Mouse (Mus musculus): ENCODE data around the gene Vps13c.

Vps13c gene

DNA sequence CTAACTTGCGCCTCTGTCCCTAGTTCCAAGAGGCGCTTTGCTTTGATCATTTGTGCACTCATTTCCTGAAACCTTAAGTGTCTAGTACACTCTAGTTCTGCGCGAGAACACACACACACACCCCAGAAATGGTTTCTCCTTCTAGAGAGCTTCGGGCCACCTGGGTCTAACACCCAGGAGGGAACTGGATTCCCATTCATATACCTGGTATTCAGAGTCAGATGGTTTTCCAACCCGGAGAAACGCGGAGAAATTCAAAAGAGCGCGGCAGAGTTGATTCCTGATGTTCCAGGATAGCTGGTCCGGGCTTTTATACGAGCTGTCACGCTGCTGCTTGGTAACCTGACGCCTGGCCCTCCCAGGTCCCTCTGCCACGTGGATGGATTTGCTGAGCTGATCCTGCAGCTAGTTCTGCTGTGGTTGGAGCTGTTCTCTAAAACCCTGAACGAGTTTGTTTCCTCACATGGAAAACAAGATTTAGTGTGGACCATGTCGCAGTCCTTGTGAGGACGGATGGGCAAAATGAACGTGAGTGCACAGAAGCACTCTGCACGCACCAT lies 8.1 kb upstream of the Vps13c start, which contains the start of gene C2cd4a:
C2cd4a (minus strand) TSS at position 285 of the 560 bp plus-strand sequence.
- DNase-seq: no peak

GRCm38 (mm10) chr9:67834535-67834934 lies 5.7 kb upstream of the Vps13c start:
- no peak for DNase-seq

- no peak for DNase-seq
These were observed 2.9 kb upstream of the Vps13c start for GRCm38 (mm10) chr9:67837311-67837710.

DNA sequence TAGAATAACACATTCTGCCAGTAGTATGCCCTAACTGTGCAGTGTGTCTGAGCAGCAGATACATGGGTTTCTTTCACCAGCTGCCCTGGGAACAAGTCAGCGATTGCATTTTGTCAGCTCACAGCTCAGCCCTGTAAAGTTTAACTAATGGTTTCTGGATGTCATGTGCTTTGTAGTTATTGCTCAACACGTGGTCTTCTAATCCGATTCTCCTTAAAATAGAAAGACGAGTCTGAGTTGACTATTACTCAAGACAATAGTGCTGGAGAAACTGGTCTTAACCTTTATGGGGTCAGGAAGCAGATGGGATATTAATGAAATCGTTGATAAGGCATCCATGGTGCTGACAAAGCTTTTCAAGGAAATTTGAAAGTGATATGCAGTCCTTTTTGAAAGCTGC lies 2.6 kb downstream of the Vps13c start:
- DNase-seq: no peak

DNA sequence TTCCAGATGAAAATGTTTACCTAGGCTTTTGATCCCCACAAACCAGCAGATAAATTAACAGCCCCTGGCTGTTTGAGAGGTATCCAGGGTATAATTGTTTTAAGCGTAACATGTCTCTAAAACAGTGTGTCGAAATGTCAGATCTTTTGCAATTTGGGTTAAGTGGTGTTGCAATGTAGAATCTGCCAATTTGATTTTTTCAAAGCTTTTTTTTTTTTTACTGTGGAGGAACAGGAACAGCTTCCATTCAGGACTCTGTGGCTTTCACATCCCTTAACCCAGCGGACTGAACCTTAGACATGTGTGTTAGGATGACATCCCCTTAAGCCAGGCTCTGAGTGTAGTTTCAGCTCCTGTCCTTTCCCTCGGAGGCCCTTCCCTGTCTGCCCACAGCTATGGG lies 4.8 kb downstream of the Vps13c start:
- no peak for DNase-seq

GRCm38 (mm10) chr9:67845648-67846047 lies 5.5 kb downstream of the Vps13c start:
- DNase-seq: no peak

- no peak for DNase-seq
These were observed 5.9 kb downstream of the Vps13c start for GRCm38 (mm10) chr9:67846089-67846488.

DNA sequence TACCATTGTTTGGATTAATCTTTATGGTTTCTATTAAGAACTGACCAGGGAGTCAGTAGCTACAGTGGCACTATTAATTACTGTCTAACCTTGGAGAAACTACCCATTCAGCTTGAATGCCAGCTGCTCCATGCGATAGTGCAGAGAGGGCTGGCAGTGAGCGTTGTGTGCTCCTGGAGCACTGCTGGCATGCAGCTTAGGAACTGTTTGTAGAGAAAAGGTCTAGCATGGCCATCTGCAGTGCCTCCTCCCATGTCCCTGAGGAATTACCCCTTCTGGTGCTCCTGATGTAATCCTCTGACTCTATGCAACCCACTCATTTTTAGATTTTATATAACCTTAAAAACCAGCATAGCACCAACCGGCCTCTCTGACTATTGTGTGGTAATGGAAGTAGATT lies 7.4 kb downstream of the Vps13c start:
- DNase-seq: no peak

DNA sequence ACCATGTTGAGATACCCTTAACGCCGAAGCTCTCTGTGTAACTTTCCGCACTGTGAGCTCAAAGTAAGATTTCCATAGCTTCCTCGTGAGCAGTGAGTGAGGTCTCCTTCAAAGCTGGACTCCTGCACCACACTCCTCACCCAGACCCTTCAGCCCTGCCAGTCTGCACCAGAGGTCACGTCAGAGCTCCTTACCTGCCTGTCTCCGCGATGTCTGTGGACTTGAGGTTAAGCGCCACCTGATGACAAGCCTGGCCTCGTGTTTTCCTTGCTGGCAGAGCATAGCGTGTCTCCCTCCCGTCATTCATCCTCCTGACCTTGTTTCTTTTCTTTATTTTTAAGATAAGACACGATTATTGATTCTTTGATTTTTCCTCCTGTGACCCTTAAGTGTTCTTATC lies 9.2 kb downstream of the Vps13c start:
- no peak for DNase-seq

GRCm38 (mm10) chr9:67849846-67850245 lies 9.7 kb downstream of the Vps13c start:
- no peak for DNase-seq

DNA sequence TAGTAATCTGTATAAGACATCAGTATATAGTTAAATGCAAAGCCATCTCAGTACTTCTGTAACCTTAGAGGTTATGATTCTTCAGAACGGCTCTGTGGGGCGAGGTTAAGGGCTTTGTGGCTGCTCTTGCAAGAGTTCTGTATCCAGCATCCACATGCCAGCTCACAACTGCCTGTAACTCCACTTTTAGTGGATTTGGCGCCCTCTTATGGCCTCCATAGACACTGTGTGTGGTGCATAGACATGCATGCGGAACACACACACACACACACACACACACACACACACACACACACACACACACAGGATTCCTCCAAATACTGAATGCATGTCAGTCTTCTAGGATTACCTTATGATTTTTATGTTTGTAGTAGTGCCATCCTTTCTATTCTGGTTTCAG lies 11.0 kb downstream of the Vps13c start:
- no peak for DNase-seq

DNA sequence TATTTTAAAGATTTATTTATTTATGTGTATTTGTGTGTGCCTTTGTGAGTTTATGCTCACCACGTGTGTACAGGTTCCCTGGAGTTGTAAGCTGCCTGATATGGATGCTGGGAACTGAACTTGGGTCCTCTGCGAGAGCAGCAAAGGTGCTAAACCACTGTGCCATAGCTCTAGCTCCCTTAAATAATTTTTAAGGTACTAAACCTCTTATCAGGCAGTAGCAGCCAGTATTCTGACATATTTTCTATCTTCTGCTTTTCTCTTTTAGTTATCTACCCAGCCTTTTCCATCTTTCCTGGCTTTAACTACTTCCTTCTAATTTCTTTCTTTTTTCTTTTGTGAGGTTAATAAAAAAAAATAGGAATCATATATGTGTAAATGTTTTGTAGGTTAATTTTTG lies 20.1 kb downstream of the Vps13c start:
- no peak for DNase-seq

DNA sequence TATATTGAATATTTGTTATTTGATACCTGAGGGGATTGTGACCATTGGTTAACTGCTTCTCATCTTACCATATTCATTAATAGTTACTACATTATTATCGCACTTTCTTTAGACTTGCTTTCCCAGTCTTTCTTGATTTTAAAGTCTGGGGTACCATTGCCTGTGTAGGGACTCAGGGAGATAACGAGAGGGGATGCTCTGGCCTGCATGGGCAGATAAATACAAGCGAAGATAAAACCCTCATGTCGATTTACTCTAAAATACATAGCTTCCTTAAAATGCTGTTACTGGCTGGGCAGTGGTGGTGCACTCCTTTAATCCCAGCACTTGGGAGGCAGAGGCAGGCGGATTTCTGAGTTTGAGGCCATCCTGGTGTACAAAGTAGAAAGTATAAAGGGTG lies 23.1 kb downstream of the Vps13c start:
- no peak for DNase-seq

GRCm38 (mm10) chr9:67864011-67864410 lies 23.8 kb downstream of the Vps13c start:
- DNase-seq: no peak

GRCm38 (mm10) chr9:67865411-67865810 lies 25.2 kb downstream of the Vps13c start:
- no peak for DNase-seq

GRCm38 (mm10) chr9:67867411-67867810 lies 27.2 kb downstream of the Vps13c start:
- DNase-seq: no peak

GRCm38 (mm10) chr9:67869691-67870450 lies 29.7 kb downstream of the Vps13c start:
- no peak for DNase-seq

GRCm38 (mm10) chr9:67874522-67875222 lies 34.5 kb downstream of the Vps13c start:
- no peak for DNase-seq

DNA sequence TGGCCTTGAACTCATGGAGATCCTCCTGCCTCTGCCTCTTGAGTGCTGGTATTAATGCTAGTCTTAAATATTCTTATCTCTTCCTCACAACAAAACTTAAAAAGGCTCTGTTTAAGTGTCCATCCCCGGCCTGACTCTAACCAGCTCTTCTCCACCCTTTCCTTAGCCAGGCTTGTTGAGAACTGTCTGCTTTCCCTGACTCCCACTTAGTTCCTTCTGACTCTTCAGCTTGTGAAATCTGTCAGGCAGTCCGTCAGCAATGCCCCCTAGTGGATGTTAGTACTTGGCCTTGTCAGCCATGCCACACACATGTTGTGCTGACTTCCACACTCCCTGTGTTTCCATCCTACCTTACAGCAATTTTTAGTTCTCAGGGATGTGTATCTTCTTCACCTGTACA lies 35.1 kb downstream of the Vps13c start:
- DNase-seq: no peak

GRCm38 (mm10) chr9:67877081-67877718 lies 37.0 kb downstream of the Vps13c start:
- DNase-seq: no peak

GRCm38 (mm10) chr9:67878197-67878769 lies 38.1 kb downstream of the Vps13c start:
- DNase-seq: no peak

- no peak for DNase-seq
These were observed 43.3 kb downstream of the Vps13c start for GRCm38 (mm10) chr9:67883349-67883984.

DNA sequence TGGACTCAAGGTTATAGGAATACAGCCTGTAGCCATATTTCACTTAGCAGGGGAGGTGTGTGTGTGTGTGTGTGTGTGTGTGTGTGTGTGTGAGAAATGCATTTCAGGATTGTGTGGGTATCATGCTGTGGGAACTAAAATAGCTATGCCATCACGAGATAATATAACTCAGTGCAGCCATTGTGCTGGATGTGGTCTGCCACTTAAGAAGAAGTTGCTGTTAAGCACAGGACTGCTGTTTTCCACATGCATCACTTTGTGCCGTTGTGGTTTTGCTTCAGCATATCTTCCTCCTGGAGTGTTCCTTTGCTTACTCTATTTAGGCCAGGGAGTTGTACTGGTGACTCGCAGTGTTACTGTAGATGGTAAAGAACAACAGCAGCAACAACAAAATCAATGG lies 43.9 kb downstream of the Vps13c start:
- DNase-seq: no peak
